Mouse (Mus musculus) megakaryocyte, embryonic 14.5 days (primary cell): Measurements from ENCODE around the gene Tet3.

Experiments
- FLI1 ChIP-seq: IDR thresholded peaks from 2 replicates; pipeline ENCODE4 v1.6.1; 2012; ENCODE audit warnings: low read length, inconsistent platforms, mixed read lengths
- GATA1 ChIP-seq: IDR thresholded peaks from 3 replicates; pipeline ENCODE4 v1.6.1; 2012; ENCODE audit warnings: mixed read lengths, low read length, inconsistent platforms, borderline replicate concordance

DNA sequence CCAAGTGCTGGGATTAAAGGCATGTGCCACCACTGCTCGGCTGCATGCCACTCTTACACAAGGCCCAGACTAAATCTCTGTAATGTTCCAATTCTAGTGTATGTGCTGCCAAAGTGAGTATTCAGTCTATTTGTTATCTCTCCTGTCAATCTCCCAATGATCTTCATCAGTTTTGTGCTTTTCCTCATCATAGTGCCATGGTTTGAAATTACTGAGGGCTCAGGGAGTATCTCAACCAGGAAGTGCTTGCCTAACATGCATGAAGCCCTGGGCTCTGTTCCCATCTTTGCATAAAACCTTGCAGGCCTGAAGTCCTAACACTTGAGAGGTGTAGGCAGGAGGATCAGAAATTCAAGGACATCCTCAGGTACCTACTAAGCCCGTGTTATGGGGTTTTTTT lies 136.1 kb downstream of the Tet3 start:
- TF ChIP-seq GATA1 = no peak
- TF ChIP-seq FLI1 = no peak
